Mouse (Mus musculus): ENCODE results near the gene Cdh23.
A peak's percentile ranks its signal among the peaks of the same experiment; 100 is the strongest.

Gene Cdh23

DNA sequence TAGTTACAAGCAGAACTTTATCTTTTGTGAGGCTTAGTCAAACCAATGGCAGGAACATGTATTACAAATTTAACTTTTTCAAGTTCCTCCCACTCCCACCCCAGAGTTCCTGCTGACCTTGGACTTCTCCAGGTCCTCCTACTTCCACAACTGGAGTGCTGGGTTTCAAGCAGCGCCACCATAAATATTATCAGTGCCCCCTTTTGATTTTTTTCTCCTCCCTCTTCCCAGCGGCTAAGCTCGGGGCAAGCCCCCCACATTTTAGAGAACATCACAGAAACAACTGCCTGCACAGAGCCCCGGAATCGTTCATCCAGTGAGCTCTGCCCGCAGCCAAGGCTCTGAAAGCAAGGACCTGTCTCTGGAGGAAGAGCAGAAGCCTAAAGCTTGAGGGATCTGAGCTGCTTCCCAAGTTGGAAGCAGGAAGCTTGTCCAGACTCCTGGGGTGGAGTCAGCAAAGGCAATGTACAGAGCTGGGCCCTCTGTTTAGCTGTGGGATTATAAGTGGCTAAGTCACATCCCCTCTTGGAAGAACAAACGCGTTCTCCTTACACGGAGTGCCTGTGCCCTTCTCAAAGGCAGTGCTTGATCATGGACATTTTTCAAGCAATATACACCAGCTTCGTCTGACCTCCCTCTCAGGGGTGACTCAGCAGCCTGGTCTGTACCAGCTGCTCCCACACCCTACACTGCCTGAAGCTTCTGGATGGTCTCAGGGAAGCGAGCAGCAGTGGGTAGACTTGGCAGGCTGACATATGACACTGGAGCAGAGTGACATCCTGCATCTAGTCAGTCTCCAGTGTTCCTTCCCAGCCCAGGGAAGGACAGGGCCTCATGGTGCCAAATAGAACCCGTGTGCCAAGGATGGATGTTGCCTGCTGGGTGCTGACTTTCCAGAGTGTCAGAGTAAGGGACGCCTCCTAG, 426.9 kb downstream of the Cdh23 start:
- no peak for DNase-seq (ENCODE audit: low read depth in 1 of 2, low spot score in 2 of 2)

DNA sequence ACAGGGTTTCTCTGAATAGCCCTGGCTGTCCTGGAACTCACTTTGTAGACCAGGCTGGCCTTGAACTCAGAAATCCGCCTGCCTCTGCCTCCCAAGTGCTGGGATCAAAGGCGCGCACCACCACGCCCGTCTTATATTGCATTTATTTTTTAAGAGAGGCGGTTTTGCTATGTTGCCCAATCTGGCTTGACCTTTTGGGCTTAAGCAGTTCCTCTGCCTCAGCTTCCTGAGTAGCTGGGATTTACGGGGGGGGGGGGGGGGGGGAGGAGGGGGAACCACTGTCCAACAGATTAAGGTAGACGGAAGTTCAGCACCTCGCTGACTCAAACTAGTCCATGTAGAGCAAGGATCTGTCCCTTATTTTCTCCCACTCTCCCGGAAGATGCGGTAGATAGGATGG, 427.6 kb downstream of the Cdh23 start:
- DNase-seq (ENCODE audit: low read depth in 1 of 2, low spot score in 2 of 2), result no peak

GRCm38 (mm10) chr10:60266842-60267401, 429.4 kb downstream of the Cdh23 start:
- no peak for DNase-seq (ENCODE audit: low read depth in 1 of 2, low spot score in 2 of 2)

DNA sequence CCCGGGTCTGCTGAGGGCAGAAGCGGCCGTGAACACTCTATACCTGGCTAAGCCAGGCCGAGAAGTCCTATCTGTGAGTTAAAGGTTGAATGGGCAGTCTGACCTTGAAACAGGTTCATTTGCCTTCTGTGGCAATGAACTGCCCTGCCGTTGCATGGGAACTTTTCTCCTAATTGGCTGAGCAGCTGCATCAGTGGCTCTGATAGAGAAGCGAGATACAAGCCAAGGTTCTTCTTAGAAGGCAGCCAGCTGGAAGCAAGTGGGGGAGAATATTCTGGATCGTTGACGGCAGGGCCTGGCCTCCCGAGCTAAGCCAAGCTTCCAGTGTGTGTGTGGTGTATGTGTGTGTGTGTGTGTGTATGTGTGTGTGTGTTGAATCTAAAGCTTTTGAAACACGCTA, 431.0 kb downstream of the Cdh23 start:
- no peak for DNase-seq (ENCODE audit: low read depth in 1 of 2, low spot score in 2 of 2)

DNA sequence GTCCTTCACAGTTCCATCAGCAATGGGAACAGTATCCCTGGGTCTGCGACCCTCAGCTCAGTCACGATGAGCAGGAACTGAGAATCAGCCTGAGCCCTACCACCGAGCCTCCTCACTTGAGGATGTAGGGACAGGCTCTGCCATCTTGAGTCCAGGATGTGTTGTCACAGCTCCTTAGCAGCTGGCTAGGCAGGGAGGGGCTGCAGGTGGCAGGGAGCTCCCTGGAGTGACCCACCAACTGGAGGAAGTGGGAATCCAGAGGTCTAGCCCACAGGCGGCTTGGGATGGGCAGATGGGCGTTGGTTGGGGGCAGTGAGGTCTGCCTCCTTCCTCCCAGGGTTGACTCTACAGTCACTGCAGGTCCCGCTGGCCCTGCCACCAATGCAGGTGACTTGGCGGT, 432.9 kb downstream of the Cdh23 start:
- DNase-seq (ENCODE audit: low read depth in 1 of 2, low spot score in 2 of 2), result no peak

- peak; percentile 76 to 90 for DNase-seq (ENCODE audit: low read depth in 1 of 2, low spot score in 2 of 2)
Observed at GRCm38 (mm10) chr10:60262386-60262785, 433.9 kb downstream of the Cdh23 start.

DNA sequence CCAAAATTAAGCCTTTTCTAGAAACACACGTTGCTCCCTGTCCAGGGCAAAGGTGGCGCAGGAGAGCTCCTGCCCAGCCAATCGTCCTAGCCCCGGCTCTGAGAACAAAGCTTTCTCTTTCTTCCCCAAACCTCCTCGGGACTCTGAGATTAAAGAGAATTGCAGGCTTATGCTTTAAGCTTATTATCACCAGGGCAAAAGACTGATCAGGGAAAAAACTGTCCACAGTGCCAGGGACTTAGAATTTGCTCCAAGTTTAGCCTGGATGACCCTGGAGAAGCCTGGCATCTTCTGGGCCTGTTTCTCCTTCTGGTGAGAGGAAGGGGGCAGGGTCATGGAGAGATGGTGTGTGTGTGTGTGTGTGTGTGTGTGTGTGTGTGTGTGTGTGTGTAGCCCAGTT, 434.8 kb downstream of the Cdh23 start:
- DNase-seq (ENCODE audit: low read depth in 1 of 2, low spot score in 2 of 2), result no peak

DNA sequence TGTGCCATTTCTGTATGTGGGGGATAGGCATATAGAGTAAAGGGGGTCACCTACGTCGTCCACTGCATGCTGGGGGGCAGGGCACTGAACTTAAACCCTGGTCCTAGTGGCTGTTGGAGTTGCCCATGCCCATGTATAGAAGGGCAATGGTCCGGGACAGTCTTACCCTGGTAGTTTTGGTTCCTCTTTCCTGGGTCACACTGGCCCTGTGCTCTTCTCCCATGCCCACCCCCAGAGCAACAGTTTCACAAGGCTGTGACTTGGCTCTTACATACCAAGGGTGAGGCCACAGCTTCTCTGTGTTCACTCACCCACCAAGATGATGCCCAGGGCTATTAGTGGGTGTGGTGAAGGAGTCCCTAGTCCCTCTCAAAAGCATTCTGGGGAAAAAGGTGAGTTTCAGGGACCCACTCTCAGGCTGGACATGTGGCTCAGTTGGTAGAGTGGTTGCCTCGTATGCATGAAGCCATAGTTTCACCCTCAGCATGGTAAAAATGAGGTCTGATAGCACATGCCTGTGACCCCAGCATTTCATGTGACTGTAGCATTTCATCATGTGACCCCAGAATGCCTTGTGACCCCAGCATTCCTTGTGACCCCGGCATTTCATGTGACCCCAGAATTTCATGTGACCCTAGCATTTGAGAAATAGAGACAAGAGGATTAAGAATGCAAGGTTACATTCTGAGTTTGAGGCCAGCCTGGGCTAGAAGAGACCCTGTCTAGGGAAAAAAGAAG, 435.6 kb downstream of the Cdh23 start:
- DNase-seq (ENCODE audit: low read depth in 1 of 2, low spot score in 2 of 2), result peak; percentile 72 to 78

GRCm38 (mm10) chr10:60257261-60257825, 438.9 kb downstream of the Cdh23 start:
- DNase-seq (ENCODE audit: low read depth in 1 of 2, low spot score in 2 of 2), result no peak

GRCm38 (mm10) chr10:60256088-60256487, 440.2 kb downstream of the Cdh23 start:
- no peak for DNase-seq (ENCODE audit: low read depth in 1 of 2, low spot score in 2 of 2)

Data from monocyte, adult 2 months (primary cell).